Mouse (Mus musculus): ENCODE data around the gene Stx4a.

DNA sequence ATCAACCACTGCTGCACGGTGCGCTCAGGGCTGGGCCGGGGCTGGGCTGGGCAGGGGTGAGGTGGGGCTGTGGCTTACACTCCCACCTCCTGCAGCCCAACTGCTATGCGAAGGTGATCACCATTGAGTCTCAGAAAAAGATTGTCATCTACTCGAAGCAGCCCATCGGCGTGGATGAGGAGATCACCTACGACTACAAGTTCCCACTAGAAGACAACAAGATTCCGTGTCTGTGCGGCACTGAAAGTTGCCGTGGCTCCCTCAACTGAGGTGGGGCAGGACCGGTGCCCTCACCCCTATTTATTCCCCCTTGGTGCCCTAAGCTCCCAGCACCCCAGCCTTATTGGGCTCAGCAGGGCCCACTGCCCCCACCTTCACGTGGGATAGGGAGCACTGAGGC, 24.9 kb upstream of the Stx4a start:
- TF ChIP-seq CTCF (IDR thresholded peaks at IDR 0.05; ENCODE audit: control insufficient read depth, insufficient read depth, insufficient replicate concordance, low read depth, low read length), result no peak
- no peak for TF ChIP-seq POLR2A (IDR thresholded peaks at IDR 0.05; ENCODE audit: control insufficient read depth, low read depth, low read length)
